Mouse (Mus musculus) splenic B cell, adult 2 months (primary cell): ENCODE data around the gene Gm266.
A peak's percentile ranks its signal among the peaks of the same experiment; 100 is the strongest.

Experiments used
- DNase-seq: peaks from one replicate; pipeline ENCODE4 v3.0.0-alpha.2; 2011; ENCODE audit warnings: low read depth, low spot score
- H3K27me3 ChIP-seq: 2 replicates; pipeline ENCODE4 v1.6.1; 2012; ENCODE audit warnings: mild to moderate bottlenecking, low read length, moderate library complexity, mixed read lengths; ENCODE audit not compliant: control insufficient read depth, poor library complexity, insufficient read depth, severe bottlenecking
- H3K36me3 ChIP-seq: 2 replicates; pipeline ENCODE4 v1.6.1; 2012; ENCODE audit warnings: mild to moderate bottlenecking, low read length, moderate library complexity, mixed read lengths; ENCODE audit not compliant: control insufficient read depth, poor library complexity, insufficient read depth, severe bottlenecking

Gene Gm266

DNA sequence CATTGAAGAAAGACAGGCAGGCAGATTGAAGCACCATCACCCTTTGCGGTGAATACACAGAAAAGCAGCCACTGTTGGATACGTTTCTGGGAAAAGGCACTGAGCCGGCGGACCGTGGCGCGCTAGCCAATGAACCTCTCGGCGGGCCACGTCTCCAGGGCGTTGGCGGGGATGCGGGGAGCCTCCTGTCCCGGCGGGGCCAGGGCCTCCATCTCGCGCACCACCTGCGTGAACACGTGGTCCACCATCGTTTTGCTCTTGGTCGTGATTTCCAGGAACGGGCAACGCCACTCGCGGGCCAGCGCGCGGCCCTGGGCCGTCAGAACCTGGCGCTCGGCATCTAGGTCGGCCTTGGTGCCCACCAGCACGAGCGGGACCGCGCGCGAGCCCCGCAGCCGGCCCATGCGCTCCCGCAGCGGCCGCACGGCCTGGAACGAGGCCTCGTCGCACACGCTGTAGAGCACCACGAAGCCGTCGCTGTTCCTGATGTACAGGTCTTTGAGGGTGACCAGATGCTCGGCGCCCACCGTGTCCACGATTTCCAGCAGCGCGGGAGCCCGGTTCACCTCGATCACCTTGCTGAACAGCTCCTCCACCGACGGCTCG is 474 bp downstream of the Gm266 start:
- DNase-seq: no peak
- no peaks in the 10 kb centered on the region for H3K27me3 ChIP-seq
- no peaks in the 10 kb centered on the region for H3K36me3 ChIP-seq

GRCm38 (mm10) chr12:111479917-111480316 is 5.7 kb downstream of the Gm266 start:
- DNase-seq: peak; percentile 22
- Histone ChIP-seq H3K27me3 (no peaks in the 10 kb centered on the region), H3K36me3 (no peaks in the 10 kb centered on the region)

GRCm38 (mm10) chr12:111478924-111479323 is 6.7 kb downstream of the Gm266 start:
- Histone ChIP-seq H3K27me3 (no peaks in the 10 kb centered on the region), H3K36me3 (no peaks in the 10 kb centered on the region)
- DNase-seq: no peak

DNA sequence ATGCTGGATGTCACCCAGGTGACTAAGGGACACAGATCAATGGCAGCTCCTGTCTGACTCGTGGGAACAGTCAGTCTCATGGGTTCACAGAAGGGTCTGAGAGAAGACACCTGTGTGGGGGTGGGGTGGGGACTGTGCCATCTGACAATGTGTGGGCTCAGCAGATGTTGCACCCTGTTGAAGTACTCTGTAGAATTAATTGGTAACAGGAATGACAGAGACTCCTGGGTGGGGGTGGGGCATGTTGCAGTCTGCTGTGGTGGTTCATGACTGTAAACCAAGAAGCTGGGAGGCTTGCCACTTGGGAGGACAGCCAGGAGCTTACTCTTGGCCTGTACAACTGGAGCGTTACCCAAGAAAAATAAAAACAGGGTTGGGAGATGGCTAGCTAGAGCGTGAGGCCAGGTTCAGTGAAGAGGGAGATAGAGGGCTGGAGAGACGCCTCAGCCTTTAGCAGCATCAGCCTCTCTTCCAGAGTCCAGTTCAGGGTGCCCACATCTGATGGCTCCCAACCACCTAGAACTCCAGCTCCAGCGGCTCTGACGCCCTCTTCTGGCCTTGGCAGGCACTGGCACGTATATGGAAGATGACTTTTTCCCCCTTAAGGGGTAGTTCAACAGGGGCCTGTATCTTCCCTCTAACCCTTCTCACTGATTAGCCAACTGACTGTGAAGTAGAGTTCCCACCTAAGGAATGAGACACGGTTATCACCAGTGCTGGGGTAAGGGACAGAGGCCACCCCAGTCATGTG is 10.6 kb downstream of the Gm266 start:
- DNase-seq: no peak
- Histone ChIP-seq H3K36me3 (no peaks in the 10 kb centered on the region), H3K27me3 (no peaks in the 10 kb centered on the region)

DNA sequence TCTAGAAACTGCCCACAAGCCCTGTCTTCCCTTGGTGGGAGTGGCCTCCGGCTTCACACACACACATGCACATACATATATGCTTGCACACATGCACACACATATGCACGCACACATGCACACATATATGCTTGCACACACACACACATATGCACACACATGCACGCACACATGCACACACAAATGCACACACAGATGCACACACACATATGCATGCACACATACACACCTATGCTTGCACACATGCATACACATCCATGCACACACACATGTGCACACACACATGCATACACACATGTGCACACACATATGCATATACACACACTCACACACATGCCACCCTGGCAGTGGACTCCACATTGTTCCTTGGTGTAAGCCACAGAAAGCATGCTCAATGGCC is 11.2 kb downstream of the Gm266 start:
- no peaks in the 10 kb centered on the region for H3K36me3 ChIP-seq
- DNase-seq: no peak
- H3K27me3 ChIP-seq: no peaks in the 10 kb centered on the region

- H3K36me3 ChIP-seq: no peaks in the 10 kb centered on the region
- no peaks in the 10 kb centered on the region for H3K27me3 ChIP-seq
- no peak for DNase-seq
Measured at GRCm38 (mm10) chr12:111472886-111473285, 12.7 kb downstream of the Gm266 start.

- DNase-seq: no peak
- no peaks in the 10 kb centered on the region for H3K36me3 ChIP-seq
- no peaks in the 10 kb centered on the region for H3K27me3 ChIP-seq
Measured at GRCm38 (mm10) chr12:111471721-111472120, 13.9 kb downstream of the Gm266 start.

DNA sequence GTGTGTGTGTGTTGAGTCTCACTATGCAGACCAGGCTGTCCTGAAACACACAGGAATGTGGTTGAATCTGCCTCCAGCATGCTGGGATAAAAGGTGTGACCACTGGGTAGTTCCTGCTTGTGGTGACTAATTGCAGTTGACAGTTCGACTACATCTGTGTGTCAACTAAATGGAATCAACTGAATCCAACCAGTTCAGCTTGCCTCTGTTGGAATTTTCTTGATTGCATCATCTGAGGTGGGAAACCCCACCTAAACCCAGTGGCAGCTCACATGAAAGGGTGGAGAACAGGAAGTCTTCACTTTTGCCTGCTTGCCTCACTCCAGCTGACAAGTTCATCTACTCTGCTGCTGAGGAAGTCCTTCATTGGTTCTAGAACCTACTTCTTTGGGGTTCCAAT is 14.5 kb downstream of the Gm266 start:
- H3K36me3 ChIP-seq: no peaks in the 10 kb centered on the region
- H3K27me3 ChIP-seq: no peaks in the 10 kb centered on the region
- DNase-seq: no peak

GRCm38 (mm10) chr12:111469507-111469906 is 16.1 kb downstream of the Gm266 start:
- Histone ChIP-seq H3K36me3 (no peaks in the 10 kb centered on the region), H3K27me3 (no peaks in the 10 kb centered on the region)
- peak; percentile 64 for DNase-seq

- H3K36me3 ChIP-seq: no peaks in the 10 kb centered on the region
- DNase-seq: no peak
- H3K27me3 ChIP-seq: no peaks in the 10 kb centered on the region
Measured at GRCm38 (mm10) chr12:111468206-111468605, 17.4 kb downstream of the Gm266 start.

DNA sequence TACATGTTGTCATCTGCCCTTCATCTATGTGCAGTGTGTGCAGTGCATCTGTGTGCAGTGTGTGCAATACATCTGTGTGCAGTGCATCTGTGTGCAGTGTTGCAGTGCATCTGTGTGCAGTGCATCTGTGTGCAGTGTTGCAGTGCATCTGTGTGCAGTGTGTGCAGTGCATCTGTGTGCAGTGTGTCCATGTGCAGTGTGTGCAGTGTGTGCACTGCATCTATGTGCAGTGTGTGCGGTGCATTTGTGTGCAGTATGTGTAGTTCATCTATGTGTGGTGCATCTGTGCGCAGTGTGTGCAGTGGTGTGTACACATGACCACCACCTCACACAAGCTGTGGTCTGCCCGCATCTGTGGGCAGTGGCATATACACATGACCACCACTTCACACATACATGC is 19.3 kb downstream of the Gm266 start:
- Histone ChIP-seq H3K36me3 (no peaks in the 10 kb centered on the region), H3K27me3 (no peaks in the 10 kb centered on the region)
- no peak for DNase-seq

GRCm38 (mm10) chr12:111463570-111463969 is 22.1 kb downstream of the Gm266 start:
- no peak for DNase-seq
- Histone ChIP-seq H3K36me3 (no peaks in the 10 kb centered on the region), H3K27me3 (no peaks in the 10 kb centered on the region)

GRCm38 (mm10) chr12:111457742-111458141 is 27.9 kb downstream of the Gm266 start:
- no peak for DNase-seq
- H3K27me3 ChIP-seq: no peaks in the 10 kb centered on the region
- H3K36me3 ChIP-seq: no peaks in the 10 kb centered on the region

DNA sequence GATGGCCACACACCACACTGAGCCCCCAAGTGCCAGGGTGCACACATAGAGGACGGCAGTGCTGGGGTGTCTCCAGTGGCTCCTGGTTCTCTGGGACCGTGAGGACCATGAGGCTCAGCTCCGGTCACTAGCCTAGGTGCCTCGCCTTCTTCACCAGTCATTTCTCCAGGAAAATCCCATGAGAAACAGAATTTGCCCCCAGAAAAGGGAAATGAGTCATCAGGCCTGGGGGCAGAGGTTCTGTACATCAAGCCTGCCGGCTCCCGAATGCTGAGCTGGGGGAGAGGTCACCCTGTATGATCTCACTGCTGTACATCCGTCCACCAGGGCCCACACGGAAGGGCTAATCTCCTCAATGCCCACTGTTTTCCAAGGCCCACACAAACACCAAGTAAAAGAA is 29.8 kb downstream of the Gm266 start:
- no peak for DNase-seq
- Histone ChIP-seq H3K27me3 (no peaks in the 10 kb centered on the region), H3K36me3 (no peaks in the 10 kb centered on the region)

GRCm38 (mm10) chr12:111455311-111455846 is 30.2 kb downstream of the Gm266 start:
- Histone ChIP-seq H3K36me3 (no peaks in the 10 kb centered on the region), H3K27me3 (no peaks in the 10 kb centered on the region)
- no peak for DNase-seq
